Mouse (Mus musculus): ENCODE results near the gene Cops3. TPM values are rescaled to one million over a fixed set of nuclear protein-coding genes. Genes with fewer than 3 reads are reported as not detected.

Gene Cops3
- total RNA-seq, 2 experiments from 2014 or later = 113 to 118 TPM

GRCm38 (mm10) chr11:59813276-59813675 is 26.4 kb downstream of the Cops3 start:
- no peak for DNase-seq (ENCODE audit: low spot score in 2 of 2)

GRCm38 (mm10) chr11:59811211-59811610 is 28.4 kb downstream of the Cops3 start:
- DNase-seq (ENCODE audit: low spot score in 2 of 2) = no peak

- no peak for DNase-seq (ENCODE audit: low spot score in 2 of 2)
These were observed 29.0 kb downstream of the Cops3 start for GRCm38 (mm10) chr11:59810480-59811158.

- DNase-seq (ENCODE audit: low spot score in 2 of 2) = peak; percentile 66 to 73
These were observed 29.8 kb downstream of the Cops3 start, which contains the start of gene Flcn for GRCm38 (mm10) chr11:59809670-59810474. TSS of gene Flcn (minus strand) at chr11:59810016.

- DNase-seq (ENCODE audit: low spot score in 2 of 2) = no peak
These were observed 30.5 kb downstream of the Cops3 start for GRCm38 (mm10) chr11:59809071-59809669.

- DNase-seq (ENCODE audit: low spot score in 2 of 2) = no peak
These were observed 31.3 kb downstream of the Cops3 start for GRCm38 (mm10) chr11:59808170-59808960.

GRCm38 (mm10) chr11:59805656-59806055 is 34.0 kb downstream of the Cops3 start:
- no peak for DNase-seq (ENCODE audit: low spot score in 2 of 2)

- DNase-seq (ENCODE audit: low spot score in 2 of 2) = no peak
These were observed 34.4 kb downstream of the Cops3 start for GRCm38 (mm10) chr11:59805256-59805655.

- DNase-seq (ENCODE audit: low spot score in 2 of 2) = no peak
These were observed 35.1 kb downstream of the Cops3 start for GRCm38 (mm10) chr11:59804409-59805110.

- DNase-seq (ENCODE audit: low spot score in 2 of 2) = no peak
These were observed 36.1 kb downstream of the Cops3 start for GRCm38 (mm10) chr11:59803516-59803915.

GRCm38 (mm10) chr11:59801881-59802280 is 37.8 kb downstream of the Cops3 start:
- no peak for DNase-seq (ENCODE audit: low spot score in 2 of 2)

GRCm38 (mm10) chr11:59800412-59800811 is 39.2 kb downstream of the Cops3 start:
- no peak for DNase-seq (ENCODE audit: low spot score in 2 of 2)

GRCm38 (mm10) chr11:59793390-59793789 is 46.2 kb downstream of the Cops3 start:
- DNase-seq (ENCODE audit: low spot score in 2 of 2) = no peak

GRCm38 (mm10) chr11:59789311-59789710 is 50.3 kb downstream of the Cops3 start:
- DNase-seq (ENCODE audit: low spot score in 2 of 2) = no peak

GRCm38 (mm10) chr11:59787199-59787781 is 52.3 kb downstream of the Cops3 start, which contains the start of gene Pld6:
TSS of gene Pld6 (minus strand) at chr11:59787645.
- DNase-seq (ENCODE audit: low spot score in 2 of 2) = peak in 1 of 2 experiments; percentile 42

- DNase-seq (ENCODE audit: low spot score in 2 of 2) = no peak
These were observed 53.0 kb downstream of the Cops3 start for GRCm38 (mm10) chr11:59786444-59787198.

GRCm38 (mm10) chr11:59783591-59783990 is 56.0 kb downstream of the Cops3 start:
- no peak for DNase-seq (ENCODE audit: low spot score in 2 of 2)

- DNase-seq (ENCODE audit: low spot score in 2 of 2) = no peak
These were observed 57.5 kb downstream of the Cops3 start for GRCm38 (mm10) chr11:59782091-59782590.

GRCm38 (mm10) chr11:59780241-59780640 is 59.4 kb downstream of the Cops3 start:
- DNase-seq (ENCODE audit: low spot score in 2 of 2) = no peak

Data from adrenal gland, postnatal 4 days (tissue).